Mouse (Mus musculus) hindbrain, embryonic 11.5 days (tissue): Measurements from ENCODE around the gene Mov10. TPM values are rescaled to one million over a fixed set of nuclear protein-coding genes. Genes with fewer than 3 reads are reported as not detected.

Source experiments
- polyA plus RNA-seq: library from polyadenylated mRNA; unstranded; fragments of >200 nt; fragmentation: Nextera tagmentation; extraction: Ambion mirVana; gene quantifications from 2 replicates; pipeline ENCODE4 v1.2.1, GENCODE M21; 2014

The Mov10 gene
- polyA plus RNA-seq, 1 experiment from 2014 or later = 15.1 TPM

Other genes starting within 250 kb of the Mov10 start
- gene Slc16a1, start 179.9 kb downstream of the Mov10 start, polyA plus RNA-seq = 31.7 and 33.4 TPM in 2 replicates
- 0.48 and 1.3 TPM in 2 replicates for gene Ppm1j, start 37.5 kb downstream of the Mov10 start, polyA plus RNA-seq
- gene Fam19a3, start 36.7 kb downstream of the Mov10 start, polyA plus RNA-seq = 0.09 TPM in 1 of 2 replicates, not detected in the other
- 99.1 and 105 TPM in 2 replicates for gene Rhoc, start 30.2 kb downstream of the Mov10 start, polyA plus RNA-seq
- gene St7l, start 45.4 kb upstream of the Mov10 start, polyA plus RNA-seq = 35.3 and 43.8 TPM in 2 replicates
- gene Capza1, start 45.9 kb upstream of the Mov10 start, polyA plus RNA-seq = 245 and 266 TPM in 2 replicates
- 1.8 and 2.1 TPM in 2 replicates for gene Wnt2b, start 143.4 kb upstream of the Mov10 start, polyA plus RNA-seq
- 46.7 and 52.3 TPM in 2 replicates for gene Cttnbp2nl, start 234.6 kb upstream of the Mov10 start, polyA plus RNA-seq
- not detected in 2 replicates for gene 4930564D02Rik, start 248.3 kb upstream of the Mov10 start, polyA plus RNA-seq